Mouse (Mus musculus): Measurements from ENCODE around the gene Tmem143. TPM values are rescaled to one million over a fixed set of nuclear protein-coding genes. Genes with fewer than 3 reads are reported as not detected.
"Not testable (repeated sequence)": the region's sequence is repeated elsewhere in the genome, so short reads cannot be mapped to it uniquely, and the experiment has no call there.

Gene Tmem143
- total RNA-seq, 2 experiments from 2014 or later, result 31.4 to 33.7 TPM

DNA sequence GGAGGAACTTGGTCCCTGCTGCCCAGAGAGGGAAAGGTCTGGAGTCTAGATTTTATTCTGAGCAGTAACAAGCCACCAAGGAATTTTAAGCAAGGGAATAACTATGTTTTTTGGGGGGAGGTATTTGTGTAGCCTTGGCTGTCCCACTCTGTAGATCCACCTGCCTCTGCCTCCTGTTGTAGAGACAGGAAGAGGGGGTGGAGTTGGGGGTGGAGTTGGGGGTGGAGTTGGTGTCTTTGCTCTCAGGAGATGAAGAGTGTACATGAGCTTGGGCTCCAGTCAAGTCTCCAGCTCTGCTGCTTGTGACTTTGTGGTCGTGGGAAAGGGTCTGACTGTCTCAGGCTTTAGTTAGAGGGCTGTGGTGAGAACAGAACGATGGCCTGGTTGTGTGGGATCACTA lies 15.7 kb upstream of the Tmem143 start:
- no peak for DNase-seq (ENCODE audit: low spot score in 2 of 2)

DNA sequence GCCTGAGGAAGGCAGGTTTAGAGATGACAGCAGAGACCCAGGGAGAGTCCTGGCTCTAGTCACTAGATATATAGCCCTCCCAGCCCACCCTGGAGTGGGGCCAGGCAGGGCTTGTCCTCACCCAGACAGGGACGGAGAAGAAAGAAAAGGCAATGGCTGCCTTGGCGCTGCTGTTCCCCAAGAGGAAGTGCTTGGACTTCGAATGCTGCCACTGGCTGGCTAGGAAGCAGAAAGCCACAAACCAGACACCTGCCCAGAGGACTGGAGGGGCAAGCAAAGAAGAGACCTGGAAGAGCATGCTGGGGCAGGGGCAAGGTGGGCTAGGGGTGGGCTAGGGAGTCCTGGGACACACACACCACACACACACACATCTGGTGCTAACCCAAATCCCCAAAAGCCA lies 9.5 kb upstream of the Tmem143 start:
- DNase-seq (ENCODE audit: low spot score in 2 of 2), result no peak

DNA sequence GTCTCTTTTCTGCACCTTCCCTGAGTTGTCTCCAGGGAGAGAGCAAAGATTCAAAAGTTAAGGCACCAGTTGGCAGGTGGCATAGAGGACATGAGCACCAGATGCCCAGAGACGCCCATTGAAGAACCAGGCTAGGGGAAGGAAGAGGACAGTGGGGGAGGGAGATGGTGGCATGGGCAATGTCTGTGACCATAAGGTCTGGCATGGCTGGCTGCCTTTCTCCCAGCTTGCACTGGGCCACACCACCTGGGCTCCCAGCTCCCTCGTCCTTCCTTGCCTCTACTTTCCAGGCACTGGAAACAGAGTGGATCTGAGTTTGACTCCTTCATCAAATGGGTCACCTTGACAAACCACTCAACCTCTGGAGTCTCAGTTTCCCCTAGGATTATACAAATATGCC lies 4.1 kb upstream of the Tmem143 start:
- no peak for DNase-seq (ENCODE audit: low spot score in 2 of 2)

DNA sequence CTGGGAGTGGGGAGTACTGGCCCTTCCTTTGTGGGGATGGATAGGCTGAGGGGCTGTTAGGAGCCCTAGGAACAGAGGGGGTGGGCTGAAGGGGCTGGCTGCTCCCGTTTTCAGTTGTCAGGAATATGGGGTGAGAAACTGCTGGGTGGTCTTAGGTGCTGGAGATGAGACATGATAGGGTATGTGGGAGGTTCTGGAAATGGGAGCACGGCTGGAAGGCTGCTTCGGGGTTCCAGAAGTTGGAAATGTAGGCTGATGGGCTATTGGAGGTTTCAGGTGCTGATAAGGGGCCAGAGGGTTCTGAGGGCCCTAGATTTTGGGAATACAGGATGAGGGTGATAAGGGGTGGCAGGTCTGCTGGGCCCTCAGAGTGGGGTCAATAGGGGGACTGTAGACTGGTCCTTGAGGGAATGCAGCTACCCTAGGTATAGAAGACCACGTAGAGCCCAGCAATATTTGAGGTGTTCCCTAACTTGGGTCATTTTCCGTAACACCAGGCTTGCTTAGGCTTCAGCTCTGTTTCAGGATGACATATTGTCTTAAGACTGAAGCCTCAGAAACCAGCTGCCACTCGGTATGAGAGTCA lies 717 bp upstream of the Tmem143 start:
- DNase-seq (ENCODE audit: low spot score in 2 of 2), result no peak

DNA sequence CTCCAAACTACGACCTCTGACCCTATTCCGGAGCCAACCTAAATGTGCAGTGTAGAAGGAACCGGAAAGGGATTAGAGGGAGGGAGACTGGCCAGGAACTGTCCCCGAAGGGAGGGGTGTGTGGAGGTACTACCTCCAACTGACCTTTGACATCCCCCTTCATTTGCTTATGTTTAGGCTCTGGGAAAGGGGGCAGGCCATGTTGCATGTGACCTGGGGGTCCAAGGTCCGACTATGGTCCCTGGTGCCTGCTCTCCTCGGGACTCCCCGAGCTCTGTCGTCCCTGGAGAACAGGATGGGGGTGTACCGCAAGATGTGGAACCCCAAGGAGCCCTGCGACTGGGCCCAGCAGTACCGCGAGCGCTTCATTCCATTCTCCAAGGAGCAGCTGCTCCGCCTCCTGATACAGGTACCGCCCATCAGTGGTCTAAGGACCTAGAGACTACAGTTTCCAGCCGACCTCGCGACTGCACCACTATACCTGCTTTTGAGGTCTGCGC lies 567 bp downstream of the Tmem143 start:
- peak in 1 of 2 experiments; percentile 42 for DNase-seq (ENCODE audit: low spot score in 2 of 2)

DNA sequence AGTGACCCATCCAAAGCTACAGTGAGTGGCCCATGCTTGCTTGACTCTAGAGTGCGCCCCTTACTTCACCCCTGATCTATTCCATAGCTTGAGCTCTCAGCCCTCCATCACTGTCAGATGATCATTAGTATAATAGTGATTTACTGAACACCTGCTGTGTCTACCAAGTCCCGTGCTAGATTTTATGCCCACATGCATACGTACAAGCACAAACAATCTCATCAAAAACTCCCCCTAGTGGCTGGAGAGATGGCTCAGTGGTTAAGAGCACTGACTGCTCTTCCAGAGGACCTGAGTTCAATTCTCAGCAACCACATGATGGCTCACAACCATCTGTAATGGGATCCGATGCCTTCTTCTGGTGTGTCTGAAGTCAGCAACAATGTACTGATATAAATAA lies 1.4 kb downstream of the Tmem143 start:
- not testable (repeated sequence) for DNase-seq (ENCODE audit: low spot score in 2 of 2)

DNA sequence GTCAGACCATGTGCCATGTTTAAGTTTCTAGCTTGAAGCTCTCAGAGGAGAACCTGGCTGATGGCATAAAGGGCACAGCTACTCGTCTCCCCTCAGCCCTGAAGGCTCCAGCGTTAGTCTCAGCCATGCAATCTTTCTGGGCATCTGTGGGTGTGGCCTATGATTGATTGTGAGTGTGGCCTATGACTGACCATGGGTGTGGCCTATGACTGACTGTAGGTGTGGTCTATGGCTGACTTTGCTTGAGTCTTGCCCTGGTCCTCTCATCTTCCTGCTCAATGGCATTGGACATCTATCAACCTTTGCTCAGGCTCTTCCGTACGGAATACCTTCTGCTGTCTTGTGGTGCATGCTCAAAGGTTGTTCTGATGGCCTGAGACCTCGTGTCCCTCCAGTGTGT lies 4.8 kb downstream of the Tmem143 start:
- DNase-seq (ENCODE audit: low spot score in 2 of 2), result no peak

DNA sequence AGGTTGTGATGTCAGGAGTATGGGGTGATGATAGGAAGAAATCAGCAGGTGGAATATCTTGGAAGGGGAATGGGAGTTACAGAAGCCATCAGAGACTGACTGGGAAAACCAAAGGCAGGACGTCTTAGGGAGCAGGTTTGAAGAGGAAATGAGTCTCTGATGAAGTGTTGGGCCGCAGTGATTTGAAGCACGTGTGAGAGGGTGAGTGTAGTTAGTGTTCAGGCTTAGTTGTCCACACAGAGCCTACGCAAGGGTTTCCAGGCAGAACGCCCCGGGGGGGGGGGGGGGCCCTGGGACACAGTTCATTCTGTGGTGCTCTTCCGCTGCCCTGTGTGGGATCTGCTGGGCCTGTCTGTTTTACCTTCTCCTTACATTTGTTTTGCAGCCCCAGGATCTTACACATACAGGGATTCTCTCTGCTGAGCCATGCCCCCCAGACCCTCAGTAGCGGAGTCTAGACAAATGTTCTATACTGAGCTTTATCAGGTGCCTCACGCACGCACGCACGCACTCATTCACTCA lies 5.8 kb downstream of the Tmem143 start:
- DNase-seq (ENCODE audit: low spot score in 2 of 2), result no peak

DNA sequence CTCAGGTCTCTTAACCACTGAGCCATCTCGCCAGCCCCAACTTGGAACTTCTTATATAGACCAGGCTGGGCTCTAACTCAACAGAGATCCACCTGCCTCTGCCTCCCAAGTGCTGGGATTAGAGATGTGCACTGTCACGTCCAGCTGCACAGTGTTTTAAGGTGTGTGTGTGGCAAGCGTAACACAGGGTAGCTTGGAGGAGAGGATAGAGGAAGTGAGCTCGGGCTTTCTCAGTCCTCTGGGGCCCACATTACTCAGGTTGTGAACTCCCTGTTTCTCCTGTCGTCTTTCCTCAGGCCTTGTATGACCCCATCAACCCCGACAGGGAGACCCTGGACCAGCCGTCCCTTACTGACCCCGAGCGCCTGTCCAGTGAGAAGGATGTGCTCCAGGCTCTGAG lies 9.9 kb downstream of the Tmem143 start:
- DNase-seq (ENCODE audit: low spot score in 2 of 2), result no peak

DNA sequence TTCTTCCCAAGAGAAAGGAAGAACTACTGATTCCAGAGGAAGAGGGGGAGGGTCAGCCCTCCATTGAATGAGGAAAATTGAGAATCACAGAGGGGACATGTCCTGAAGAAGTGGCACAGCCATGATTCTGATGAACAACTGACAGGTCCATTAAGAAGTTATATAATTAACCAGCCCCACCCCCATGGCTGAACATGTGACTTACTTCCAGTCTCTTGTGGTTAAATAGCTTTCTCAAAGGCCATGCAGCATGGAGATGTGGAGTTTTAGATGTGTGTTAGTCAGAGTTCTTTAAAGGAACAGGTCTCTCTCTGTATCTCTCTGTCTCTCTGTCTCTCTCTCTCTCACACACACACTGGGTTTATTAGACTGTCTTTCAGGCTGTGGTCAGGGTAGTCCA lies 11.6 kb downstream of the Tmem143 start:
- no peak for DNase-seq (ENCODE audit: low spot score in 2 of 2)

DNA sequence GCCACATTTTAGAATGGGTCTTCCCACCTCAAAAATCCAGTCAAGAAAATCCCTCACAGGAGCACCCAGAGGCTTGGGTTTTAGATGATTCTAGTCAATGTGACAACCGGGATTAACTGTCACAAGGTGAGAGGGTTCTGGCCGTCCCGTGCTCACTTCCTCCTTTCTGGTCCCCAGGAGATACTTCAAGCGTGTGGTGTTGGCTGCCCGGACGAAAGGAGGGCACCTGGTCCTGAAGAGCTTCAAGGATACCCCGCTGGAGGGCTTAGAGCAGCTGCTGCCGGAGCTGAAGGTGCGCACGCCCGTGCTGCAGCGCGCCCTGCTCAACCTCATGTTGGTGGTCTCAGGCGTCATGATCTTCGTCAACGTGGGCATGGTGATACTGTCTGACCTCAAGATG lies 12.4 kb downstream of the Tmem143 start:
- DNase-seq (ENCODE audit: low spot score in 2 of 2), result no peak

DNA sequence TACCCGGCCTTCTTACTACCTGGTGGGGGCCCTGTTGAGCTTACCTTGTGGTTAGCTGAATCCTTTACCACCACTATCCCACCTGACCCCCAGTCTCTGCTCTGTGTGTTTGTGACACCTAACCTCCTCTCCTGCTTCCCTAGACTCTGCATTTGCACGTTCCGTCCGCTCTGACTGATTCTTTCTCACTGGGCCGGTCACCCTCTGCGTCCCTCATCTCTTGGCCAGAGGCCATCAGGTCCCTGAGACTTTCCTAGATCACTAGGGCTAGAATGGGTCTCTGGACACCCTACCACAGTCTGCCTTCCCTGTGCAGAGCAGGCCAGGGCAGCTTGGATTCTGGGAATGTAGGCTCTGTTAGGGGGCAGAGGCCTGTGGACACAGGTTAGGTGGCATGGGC lies 17.3 kb downstream of the Tmem143 start:
- no peak for DNase-seq (ENCODE audit: low spot score in 2 of 2)

DNA sequence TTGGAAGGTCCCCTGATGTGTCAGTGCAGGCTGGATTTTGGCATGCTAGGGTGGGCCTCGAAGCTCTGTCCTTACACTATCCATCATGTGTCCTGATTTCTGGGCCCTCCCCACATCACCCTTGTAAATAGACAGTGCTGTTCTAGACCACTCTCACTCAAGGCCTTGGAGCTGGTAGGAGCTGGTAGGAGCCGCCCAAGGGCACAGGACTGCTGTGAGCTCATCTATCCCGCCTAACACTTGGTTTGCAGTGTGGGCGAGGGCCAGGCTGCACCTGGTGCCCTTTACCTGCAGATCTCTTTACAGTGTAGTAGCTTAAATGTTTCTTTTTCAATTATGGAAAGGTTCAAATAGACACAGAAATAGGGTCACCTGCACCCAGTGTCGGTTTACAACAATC lies 18.3 kb downstream of the Tmem143 start:
- DNase-seq (ENCODE audit: low spot score in 2 of 2), result no peak

DNA sequence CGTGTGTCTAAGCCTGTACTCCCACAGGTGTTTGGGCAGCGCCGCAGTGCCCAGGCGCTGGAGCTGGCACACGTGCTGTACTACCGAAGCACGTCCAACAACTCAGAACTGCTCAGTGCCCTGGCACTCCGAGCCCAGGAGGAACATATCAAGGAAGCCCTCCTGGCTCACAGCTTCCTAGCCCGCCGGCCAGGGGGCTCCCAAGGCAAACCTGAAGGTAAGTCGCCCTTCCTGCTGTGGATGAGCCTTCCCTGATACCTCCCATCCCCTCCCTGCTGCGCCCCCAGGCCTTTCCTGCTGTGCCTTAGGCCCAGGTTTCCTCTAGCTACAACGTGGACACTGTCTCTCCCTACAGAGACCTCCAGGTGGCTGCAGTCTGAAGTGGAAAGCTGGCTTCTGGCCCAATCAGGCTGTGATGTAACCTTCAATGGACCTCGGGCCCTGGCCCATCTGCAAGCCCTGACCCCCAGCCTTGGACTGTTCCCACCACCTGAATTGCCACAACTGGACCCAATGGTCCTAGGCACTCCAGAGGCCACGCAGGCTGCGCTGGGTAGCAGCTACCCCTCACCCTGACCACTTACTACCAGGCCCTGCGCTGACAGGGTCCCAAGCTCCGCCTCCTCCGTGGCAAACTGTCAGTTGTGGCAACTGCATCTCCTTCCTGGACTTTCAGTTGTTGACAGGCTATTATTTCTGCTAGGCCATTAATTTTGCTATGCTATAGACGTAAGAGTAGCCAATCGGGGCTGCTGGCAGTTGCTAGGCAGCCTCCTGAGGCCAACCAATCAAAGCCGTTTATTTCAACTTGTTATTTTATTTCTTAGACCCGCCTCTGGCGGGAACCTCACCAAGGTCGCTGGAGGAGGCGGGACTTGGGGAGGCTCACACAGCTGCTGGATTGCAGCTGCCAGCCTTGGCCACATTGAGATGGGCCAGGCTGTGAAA lies 19.6 kb downstream of the Tmem143 start:
- peak; percentile 68 to 89 for DNase-seq (ENCODE audit: low spot score in 2 of 2)

DNA sequence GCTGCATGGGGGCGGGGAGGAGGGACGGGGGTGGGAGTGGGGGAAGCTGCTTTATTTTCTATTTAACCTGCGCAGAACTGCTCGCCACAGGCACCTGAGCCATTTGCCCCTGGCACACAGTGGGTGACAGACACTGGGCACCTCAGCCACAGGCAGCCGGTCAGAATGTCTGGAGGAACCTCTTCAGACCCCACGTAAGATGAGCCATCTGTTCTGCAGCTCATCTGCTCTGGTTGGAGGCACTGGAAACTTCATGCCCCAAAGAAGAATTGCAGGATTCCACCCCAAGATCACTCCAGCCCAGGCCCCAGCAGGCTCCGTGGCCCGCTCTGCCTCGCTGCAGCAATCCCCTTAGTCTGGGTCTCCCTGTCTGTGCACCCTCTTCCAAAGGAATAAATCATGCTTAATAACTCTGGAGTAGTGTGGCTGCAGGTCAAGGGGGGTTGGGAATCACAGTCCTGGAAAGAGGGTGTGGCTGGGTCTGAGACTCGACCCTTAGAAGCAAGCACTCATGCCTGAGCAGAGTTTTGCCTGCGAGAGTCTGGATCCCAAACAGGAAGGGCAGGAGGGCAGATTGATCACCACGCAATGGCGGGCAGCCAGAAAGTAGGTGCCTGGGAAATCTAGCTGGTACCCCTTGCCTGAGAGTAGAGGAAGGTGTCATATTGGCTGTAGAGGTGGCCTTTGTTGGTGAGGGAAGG lies 20.4 kb downstream of the Tmem143 start:
- DNase-seq (ENCODE audit: low spot score in 2 of 2), result peak in 1 of 2 experiments; percentile 33

DNA sequence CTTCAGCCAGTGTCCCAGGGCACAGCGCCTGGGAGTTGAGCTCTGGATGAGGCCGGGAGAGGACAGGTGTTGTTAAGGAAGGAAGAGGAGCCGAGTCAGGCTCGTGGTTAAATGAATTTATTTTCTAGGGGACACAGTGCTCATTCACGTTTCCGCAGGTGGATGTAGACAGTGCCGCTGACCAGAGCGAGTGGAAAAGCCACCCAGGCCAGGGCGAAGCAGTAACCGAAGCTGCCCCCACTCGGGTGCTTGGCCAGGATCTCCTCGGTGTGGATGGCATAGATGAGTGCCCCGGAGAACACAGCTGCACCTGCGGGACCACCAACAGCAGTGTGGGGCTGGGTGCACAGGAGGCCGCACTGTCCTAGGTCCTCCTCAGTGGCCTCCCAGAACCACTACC lies 21.2 kb downstream of the Tmem143 start:
- DNase-seq (ENCODE audit: low spot score in 2 of 2), result no peak

DNA sequence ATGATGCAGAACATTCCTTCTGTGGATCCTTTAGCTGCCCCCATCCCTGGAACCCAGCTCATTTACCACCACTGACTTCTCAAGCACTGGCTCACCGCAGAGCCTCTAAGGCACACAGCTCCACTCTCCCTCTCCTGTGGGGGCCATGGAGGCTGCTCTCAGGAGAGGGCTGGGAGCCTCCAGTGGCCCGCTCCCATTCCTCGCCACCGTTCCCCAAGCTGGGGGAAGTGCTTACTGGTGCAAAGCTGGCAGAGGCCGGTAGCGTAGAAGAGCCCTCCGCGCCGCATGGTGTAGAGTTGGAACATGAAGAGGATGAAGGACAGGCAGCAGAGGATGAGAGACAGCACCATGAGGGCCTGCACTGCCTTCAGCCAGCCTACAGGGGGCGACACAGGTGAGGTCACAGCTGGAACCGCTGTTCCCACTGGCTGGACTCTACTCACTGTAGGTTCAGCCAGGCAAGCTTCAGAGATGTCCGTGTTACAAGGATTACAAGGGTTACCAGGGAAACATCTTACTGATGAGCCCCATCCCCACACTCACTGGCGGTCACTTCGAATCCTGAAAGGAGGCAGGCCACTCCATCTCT lies 22.4 kb downstream of the Tmem143 start:
- peak in 1 of 2 experiments; percentile 38 for DNase-seq (ENCODE audit: low spot score in 2 of 2)

DNA sequence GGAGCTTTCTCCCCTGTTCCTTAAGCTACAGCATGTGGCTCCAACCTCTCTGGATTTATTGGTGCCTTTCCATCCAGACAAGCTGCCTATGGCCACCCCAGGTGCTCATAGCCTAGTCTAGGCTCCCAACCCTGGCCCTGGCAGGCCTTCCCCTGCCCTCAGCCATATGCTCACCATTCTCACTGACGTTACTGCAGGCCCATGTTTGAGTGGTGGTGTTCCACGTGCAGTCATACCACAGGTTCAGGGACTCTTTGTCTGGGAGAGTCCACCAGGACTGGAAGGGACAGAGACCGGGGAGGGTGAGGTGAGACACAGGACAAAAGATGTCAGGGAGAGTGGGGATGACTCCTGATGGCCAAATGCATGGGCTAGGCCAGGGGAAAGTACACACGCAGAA lies 23.0 kb downstream of the Tmem143 start:
- DNase-seq (ENCODE audit: low spot score in 2 of 2), result no peak

DNA sequence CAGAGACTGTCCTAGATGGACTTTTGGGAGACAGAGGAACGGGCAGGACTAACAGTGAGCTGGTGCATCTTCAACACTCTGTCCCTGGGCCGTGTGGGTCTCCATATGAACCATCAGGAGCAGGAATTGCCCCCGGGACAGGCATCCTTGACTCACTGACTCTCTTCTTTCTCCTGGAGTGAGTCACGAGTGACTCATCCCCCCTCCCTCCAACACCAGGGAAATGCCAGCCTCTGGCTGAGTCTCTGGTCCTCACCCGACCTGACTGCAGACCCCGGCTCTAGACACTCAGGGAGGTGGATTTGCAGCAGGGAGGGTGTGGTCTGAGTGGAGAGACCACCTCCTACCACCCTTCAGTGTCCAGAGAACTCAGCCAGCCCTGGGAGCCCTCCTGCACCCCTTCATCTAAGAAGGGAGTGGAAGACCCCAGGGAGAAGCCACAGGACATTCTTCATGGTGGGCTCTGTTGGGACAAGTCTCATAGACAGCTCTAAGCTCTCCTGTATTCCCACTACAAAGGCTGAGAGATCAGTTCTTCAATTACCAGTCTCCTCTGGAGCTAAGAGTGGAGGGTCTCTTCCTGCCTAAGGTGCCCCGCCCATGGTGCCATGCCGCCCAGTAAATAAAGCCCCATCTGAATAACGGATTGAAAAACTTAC lies 24.0 kb downstream of the Tmem143 start:
- peak in 1 of 2 experiments; percentile 51 for DNase-seq (ENCODE audit: low spot score in 2 of 2)

DNA sequence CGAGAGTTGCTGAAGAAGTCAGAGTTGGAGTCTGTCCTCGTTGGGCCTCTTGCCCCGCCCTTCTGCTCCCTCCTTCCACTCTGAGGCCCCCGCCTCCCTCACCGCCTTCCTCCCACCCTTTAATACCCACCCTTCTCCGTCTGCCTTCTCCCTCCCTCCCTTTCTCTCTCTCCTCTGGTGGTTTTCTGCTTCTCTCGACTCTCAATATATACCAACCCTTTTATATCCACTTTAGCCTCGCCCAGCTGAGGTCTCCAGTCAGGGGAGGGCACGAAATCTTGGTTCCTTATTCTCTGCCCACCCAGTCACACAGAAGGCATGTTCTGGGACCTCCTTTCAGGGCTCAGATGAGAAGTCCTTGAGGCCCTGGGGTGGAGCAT lies 24.5 kb downstream of the Tmem143 start, which contains the start of gene Emp3:
Emp3 (minus strand) TSS at position 163 of the 380 bp plus-strand sequence.
- peak in 1 of 2 experiments; percentile 80 for DNase-seq (ENCODE audit: low spot score in 2 of 2)

Data from gastrocnemius, postnatal 4 days (tissue).